Mouse (Mus musculus) embryo, embryonic 11 days (tissue): ENCODE measurements around the gene Dgki.
"Not testable (repeated sequence)": the region's sequence is repeated elsewhere in the genome, so short reads cannot be mapped to it uniquely, and the experiment has no call there.

Experiments used
- DNase-seq: peaks from one replicate; pipeline ENCODE4 v3.0.0-alpha.2; 2015

Dgki gene

GRCm38 (mm10) chr6:37142991-37143866 lies 156.8 kb downstream of the Dgki start:
- peak; percentile 14 for DNase-seq

GRCm38 (mm10) chr6:37138816-37139215 lies 161.2 kb downstream of the Dgki start:
- no peak for DNase-seq

GRCm38 (mm10) chr6:37131257-37131656 lies 168.7 kb downstream of the Dgki start:
- no peak for DNase-seq

- no peak for DNase-seq
Observed at GRCm38 (mm10) chr6:37120417-37121154, 179.4 kb downstream of the Dgki start.

- no peak for DNase-seq
Observed at GRCm38 (mm10) chr6:37119205-37119604, 180.8 kb downstream of the Dgki start.

- no peak for DNase-seq
Observed at GRCm38 (mm10) chr6:37113048-37113447, 186.9 kb downstream of the Dgki start.

GRCm38 (mm10) chr6:37106236-37106635 lies 193.7 kb downstream of the Dgki start:
- DNase-seq = not testable (repeated sequence)

- no peak for DNase-seq
Observed at GRCm38 (mm10) chr6:37100413-37100812, 199.6 kb downstream of the Dgki start.

- peak; percentile 94 for DNase-seq
Observed at GRCm38 (mm10) chr6:37097356-37098155, 202.4 kb downstream of the Dgki start.

GRCm38 (mm10) chr6:37096840-37097305 lies 203.1 kb downstream of the Dgki start:
- DNase-seq = peak; percentile 21

- peak; percentile 37 for DNase-seq
Observed at GRCm38 (mm10) chr6:37089148-37090111, 210.6 kb downstream of the Dgki start.

GRCm38 (mm10) chr6:37082990-37083389 lies 217.0 kb downstream of the Dgki start:
- no peak for DNase-seq

GRCm38 (mm10) chr6:37072401-37073016 lies 227.5 kb downstream of the Dgki start:
- no peak for DNase-seq

- no peak for DNase-seq
Observed at GRCm38 (mm10) chr6:37069836-37070600, 230.0 kb downstream of the Dgki start.

GRCm38 (mm10) chr6:37068737-37069136 lies 231.2 kb downstream of the Dgki start:
- DNase-seq = no peak

GRCm38 (mm10) chr6:37067357-37067756 lies 232.6 kb downstream of the Dgki start:
- DNase-seq = no peak

GRCm38 (mm10) chr6:37064214-37064830 lies 235.7 kb downstream of the Dgki start:
- peak; percentile 27 for DNase-seq

- DNase-seq = no peak
Observed at GRCm38 (mm10) chr6:37063266-37063665, 236.7 kb downstream of the Dgki start.

GRCm38 (mm10) chr6:37060114-37060513 lies 239.9 kb downstream of the Dgki start:
- DNase-seq = no peak

GRCm38 (mm10) chr6:37057957-37058356 lies 242.0 kb downstream of the Dgki start:
- DNase-seq = no peak
